Comparison of ENCODE assay signal across 8 mouse cellular contexts in genomic region chr11:118775753-118776152, GRCm38 (mm10).
DNase-seq lines count a peak whose midpoint lies in the region; TF ChIP-seq lines count a peak whose summit lies in the region.

No protein-coding gene starts in this region.

- 12% methylated on average over 3 of the region's 3 CpGs for WGBS in lung, adult 2 months

- peak; percentile 44 for DNase-seq in adrenal gland, postnatal 10 days
- DNase-seq in adrenal gland, adult 2 months: no peak
- DNase-seq in lung, adult 2 months: peak; percentile 16
- no peak for DNase-seq in lung, adult 18-20 months
- DNase-seq in lung, postnatal 36 days: peak; percentile 10
- DNase-seq in thymus, postnatal 14 days: peak; percentile 40
- no peak for DNase-seq in right cerebral cortex, postnatal 10 days (ENCODE audit: low spot score in 2 of 2)

- no peak for TF ChIP-seq POLR2A in lung, adult 2 months (IDR thresholded peaks at IDR 0.05; ENCODE audit: borderline replicate concordance, extremely low read depth, low read depth, low read length)
- TF ChIP-seq POLR2A in embryonic fibroblast, embryonic 13.5 days (IDR thresholded peaks at IDR 0.05; ENCODE audit: low read depth, low read length): no peak

- no peaks in the 10 kb centered on the region for H3K4me1 ChIP-seq in lung, adult 2 months (ENCODE audit: control insufficient read depth, insufficient read depth, low read length)
- no peaks in the 10 kb centered on the region for H3K4me1 ChIP-seq in embryonic fibroblast, embryonic 13.5 days (ENCODE audit: control insufficient read depth, insufficient read depth, low read length)

- no peak overlapping the region for H3K27ac ChIP-seq in embryonic fibroblast, embryonic 13.5 days (ENCODE audit: insufficient read depth, low read length)

- H3K4me3 ChIP-seq in lung, adult 2 months (replicated peaks; ENCODE audit: extremely low read depth, low read depth, low read length): no peak overlapping the region
- H3K4me3 ChIP-seq in embryonic fibroblast, embryonic 13.5 days (ENCODE audit: insufficient read depth, low read length): no peak overlapping the region

- TF ChIP-seq CTCF in lung, adult 2 months (IDR thresholded peaks at IDR 0.05; ENCODE audit: insufficient read depth, low read length): peak; percentile 60
- peak; percentile 53; the same call in 1 of the 2 replicates for TF ChIP-seq CTCF in embryonic fibroblast, embryonic 13.5 days (IDR thresholded peaks at IDR 0.05; ENCODE audit: borderline replicate concordance, insufficient read depth, low read length)

Comparison
In these comparisons a context has a peak if more than half of its experiments do, and no peak if none do; other contexts are left out.
1. DNase-seq: peak in adrenal gland, postnatal 10 days (single experiment), lung, adult 2 months (single experiment), lung, postnatal 36 days (single experiment) and thymus, postnatal 14 days (single experiment); none in adrenal gland, adult 2 months (single experiment), lung, adult 18-20 months (0 of 2) and right cerebral cortex, postnatal 10 days (0 of 2).